Mouse (Mus musculus) left cerebral cortex, postnatal 10 days (tissue): ENCODE results near the gene Stard3nl. TPM values are rescaled to one million over a fixed set of nuclear protein-coding genes. Genes with fewer than 3 reads are reported as not detected.
"Not testable (repeated sequence)": the region's sequence is repeated elsewhere in the genome, so short reads cannot be mapped to it uniquely, and the experiment has no call there.

Experiments
- DNase-seq, 2 experiments: peaks; one replicate each; pipeline ENCODE4 v3.0.0; 2021 to 2022; ENCODE audit warnings: low spot score in 2 of 2, mixed read lengths in 1 of 2; ENCODE audit errors: extremely low spot score in 1 of 2
- intact Hi-C: fragments of 180-260 bp; cut with DNase I; formaldehyde crosslinking; loops from one replicate; pipeline ENCODE4 v1.15.1; 2025
- total RNA-seq, 2 experiments: library from RNA; stranded (reverse); gene quantifications; 2 replicates each; pipeline ENCODE4 v1.2.3; 2021

Stard3nl gene
- total RNA-seq, 2 experiments from 2014 or later: 85.7 to 94.4 TPM

DNA sequence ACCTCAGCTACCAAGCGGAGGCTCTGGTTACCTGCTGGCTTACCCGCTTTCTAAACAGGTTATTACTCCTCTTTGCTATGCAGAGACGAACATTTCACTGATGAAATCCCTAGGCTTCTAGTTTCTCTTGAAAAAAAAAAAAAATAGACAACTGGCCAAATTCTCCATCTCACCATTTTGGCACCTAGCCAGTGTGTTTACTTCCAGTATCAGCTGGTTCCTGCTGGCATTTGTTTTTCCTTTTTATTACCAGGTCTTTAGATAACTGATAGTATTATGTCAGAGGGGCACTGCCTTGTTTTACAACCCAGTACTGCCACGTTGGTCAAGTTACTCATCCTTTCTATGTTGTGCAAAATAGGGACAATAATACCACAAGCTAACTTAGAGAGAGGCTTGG, 5.3 kb downstream of the Stard3nl start:
- intact Hi-C loops: no loop called here
- DNase-seq: no peak

DNA sequence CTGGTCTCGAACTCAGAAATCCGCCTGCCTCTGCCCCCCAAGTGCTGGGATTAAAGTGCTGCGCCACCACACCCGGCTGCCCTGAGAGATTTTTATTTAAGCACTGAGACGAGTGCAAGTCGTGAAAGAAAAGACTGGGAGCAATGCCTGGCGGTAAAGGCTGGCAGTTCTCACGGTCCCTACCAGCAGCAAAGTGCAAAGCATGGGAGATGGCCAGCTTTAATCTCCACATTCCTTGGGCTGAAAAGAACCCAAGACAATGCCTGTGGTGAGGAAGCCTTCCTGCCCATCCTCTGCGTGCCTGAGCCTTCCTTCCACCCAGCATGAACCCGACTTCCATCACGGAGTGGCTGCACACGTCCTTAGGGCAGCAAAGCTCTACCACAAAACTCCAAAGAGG, 5.7 kb downstream of the Stard3nl start:
- intact Hi-C loops: no loop called here

DNA sequence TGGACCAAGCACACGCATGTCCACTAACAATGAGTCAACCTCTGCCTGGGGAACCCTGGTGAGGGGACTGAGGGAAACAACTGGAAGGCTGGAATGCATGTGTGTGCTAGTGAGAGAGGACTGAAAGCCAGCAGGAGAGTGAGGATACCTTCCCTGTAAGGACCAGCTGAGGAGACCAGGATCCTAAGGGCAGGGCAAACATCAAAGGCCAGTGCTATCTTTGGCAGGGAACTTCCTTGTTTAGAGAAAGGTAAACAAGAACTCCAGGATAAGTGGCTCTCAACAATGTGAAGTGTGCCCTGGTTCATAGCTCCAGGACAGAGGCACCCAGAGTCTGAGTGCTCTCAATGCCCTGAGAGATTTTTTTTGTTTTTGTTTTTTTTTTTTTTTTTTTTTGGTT, 6.2 kb downstream of the Stard3nl start:
- intact Hi-C loops: no loop called here
- no peak for DNase-seq

More for the DNA sequence above, 5.7 kb downstream of the Stard3nl start:
- no peak for DNase-seq

DNA sequence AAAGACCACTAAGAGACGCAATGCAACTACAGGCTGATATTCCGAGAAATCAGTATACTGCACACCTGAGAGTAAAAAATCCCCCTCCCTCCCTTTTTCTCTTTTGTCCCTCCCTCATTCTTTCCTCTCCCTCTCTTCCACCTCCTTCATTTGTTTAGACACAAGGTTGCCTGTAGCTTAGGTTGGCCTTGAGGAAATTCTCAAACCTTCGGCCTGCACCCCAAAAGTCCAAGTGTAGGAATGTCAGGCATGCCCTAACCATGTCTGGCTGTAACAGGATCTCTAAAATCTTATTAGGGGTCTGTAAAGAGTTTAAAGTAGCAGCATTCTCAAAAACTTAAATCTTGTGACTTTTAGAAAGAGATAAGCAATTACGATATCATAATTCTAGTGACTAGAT, 10.4 kb downstream of the Stard3nl start:
- no peak for DNase-seq
- intact Hi-C loops: no loop called here

DNA sequence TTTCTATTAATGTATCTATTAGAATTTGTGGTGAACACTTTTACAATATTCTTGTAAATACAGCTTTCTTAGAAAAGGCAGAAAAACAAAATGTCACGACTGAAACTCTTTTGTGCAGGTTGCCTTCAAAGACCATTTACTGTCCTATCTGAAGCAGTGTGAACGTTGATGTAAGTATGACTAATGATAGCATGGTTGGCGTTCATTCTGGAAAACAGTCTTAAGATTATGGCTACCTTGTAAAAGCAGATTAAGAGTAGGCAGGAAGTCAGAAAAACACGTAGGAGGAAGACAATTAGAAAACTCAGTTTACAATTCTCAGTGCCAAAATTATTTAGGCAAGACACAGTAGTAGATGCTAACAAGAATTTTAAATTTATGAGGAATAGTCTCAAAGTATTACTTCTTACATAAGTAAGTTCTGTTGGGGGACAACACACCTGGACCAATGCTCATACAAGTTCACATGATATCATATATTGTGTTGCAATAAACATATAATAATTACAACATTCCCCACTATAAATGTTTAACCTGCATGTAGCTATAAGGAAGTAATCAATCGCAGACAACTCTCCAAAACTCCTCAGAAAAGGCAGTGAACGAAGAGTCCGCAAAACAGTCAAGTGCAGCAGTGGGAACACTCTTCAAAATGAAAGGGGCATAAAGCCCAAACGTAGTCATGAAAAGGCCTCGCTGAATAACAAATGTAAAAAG, 14.3 kb downstream of the Stard3nl start:
- intact Hi-C loops: no loop called here
- no peak for DNase-seq

DNA sequence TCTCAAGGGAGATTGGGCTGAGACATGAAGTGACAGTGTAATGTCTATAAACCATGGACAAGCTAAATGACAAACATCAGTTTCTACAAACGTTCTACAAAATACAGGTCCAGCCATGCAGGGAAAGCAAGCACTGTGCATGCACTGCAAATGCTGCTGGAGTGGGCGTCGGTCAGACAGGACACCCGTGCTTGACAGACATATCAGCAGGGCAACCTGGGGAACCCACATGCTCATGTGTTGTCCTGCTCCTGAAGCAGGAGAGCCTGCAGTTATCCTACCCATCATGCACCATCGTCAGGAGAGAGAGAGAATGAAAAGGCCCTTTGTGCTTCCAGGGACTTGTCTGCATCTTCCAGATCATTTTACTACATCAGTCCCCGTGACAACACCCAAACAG, 16.3 kb downstream of the Stard3nl start:
- DNase-seq: no peak
- intact Hi-C loops: no loop called here

DNA sequence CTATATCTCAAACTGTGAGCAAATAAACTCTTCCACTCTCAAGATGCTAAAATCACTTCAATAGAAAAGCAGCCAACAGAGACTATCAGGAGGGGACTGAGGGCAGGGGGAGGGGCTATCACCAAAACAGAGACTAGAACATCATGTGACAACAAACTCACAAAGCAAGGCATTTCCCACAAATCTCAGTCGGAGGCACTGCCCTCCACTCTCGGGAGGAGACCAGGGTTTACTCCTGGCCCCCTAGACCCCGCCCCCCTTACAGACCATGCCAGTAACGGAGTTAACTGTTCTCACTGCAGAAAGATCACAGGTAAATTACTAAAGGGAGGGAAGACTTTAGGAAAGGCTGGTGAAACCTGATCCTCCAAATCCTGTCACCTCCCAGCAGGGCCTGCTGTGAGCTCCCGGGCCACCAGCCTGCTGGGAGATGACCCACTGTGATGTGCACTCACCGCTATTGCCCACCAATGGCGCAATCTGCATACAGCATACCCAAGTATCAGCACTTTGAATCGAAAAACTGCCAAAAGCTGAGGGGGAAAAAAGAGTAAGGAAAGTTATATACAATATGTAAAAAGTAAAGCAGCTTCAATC, 23.4 kb downstream of the Stard3nl start:
- DNase-seq: no peak
- intact Hi-C loops: no loop called here

DNA sequence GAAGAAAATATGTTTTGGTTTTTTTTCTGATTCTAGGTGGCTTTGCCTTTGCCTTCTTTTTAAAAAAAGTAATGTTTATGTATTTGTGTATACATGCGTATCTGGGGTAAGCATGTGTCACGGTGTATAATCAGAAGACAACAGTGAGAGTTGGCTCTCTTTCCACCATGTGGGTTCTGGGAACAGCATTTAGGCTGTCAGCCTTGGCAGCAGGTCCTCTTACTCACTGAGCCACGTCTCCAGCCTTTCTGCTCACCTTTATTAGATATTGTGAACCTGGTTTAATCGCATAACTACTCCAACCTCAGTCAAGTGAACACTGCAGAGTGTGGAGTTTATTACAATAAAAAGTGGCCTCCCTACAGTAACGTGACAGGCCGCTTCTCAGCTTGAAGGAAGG, 26.8 kb downstream of the Stard3nl start:
- intact Hi-C loops: loop anchor here (5.0 to 10.0 kb wide), 2 partner anchors 273 to 926 kb away; no protein-coding TSS in a partner anchor
- no peak for DNase-seq

DNA sequence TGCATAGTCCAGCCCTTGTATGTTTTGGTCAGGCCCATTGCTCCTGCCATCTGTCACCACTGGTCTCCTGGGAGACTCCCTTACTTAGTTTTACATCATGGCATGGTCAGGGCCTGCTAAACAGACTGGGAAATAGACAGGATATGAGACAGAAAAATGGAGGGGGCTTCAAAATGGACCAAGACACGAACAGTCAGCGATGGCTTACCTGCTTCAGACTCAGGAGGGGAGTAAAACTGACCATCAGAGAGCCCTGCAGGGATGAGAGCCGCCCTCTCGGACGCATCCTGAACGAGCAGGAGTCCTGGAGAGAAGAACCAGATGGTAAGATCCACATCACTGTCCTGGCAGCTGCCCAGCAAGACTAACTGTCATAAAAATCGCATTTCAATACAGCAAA, 28.1 kb downstream of the Stard3nl start:
- intact Hi-C loops: loop anchor here (5.0 to 10.0 kb wide), 2 partner anchors 275 to 927 kb away; no protein-coding TSS in a partner anchor
- DNase-seq: no peak

DNA sequence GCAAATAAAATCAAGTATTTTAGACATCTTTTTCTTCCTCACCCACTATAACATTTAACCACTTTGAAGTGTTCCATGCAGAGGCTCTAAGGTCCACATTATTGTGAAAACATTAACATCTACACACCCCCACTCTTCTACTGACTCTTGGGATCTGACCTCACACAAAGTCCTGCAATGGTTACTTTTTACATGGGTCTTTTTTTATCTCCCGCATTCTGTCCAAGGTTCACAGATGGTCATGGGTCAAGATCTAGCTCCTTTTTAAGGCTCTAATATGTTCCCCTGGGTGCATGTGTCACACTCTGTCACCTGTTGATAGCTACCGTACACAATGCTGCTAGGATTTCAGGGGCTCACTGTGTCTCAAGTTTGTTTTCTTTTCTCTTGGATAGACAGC, 28.7 kb downstream of the Stard3nl start:
- intact Hi-C loops: loop anchor here (5.0 to 10.0 kb wide), 2 partner anchors 275 to 928 kb away; no protein-coding TSS in a partner anchor
- no peak for DNase-seq

DNA sequence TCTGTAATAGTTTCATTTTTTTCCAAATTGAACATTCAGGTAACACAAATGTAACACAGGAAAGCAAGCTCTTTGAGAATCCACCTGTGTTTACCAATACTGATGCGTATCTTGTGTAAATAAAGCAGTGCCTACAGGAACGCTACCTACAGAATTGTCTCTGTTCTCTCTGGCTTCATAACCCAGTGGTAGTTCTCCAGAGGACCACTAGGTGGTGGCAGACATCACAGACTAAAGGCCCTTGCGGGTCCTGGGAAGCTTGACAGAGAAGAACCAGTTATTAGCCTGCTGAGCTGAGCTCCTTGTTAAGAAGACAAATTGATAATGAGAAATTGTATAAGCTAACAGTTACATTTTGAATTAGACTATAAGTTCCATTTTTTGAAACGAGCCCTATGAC, 30.0 kb downstream of the Stard3nl start:
- intact Hi-C loops: loop anchor here (2.0 to 10.0 kb wide), 3 partner anchors 71 to 929 kb away; no protein-coding TSS in a partner anchor
- DNase-seq: peak; percentile 53 to 62

DNA sequence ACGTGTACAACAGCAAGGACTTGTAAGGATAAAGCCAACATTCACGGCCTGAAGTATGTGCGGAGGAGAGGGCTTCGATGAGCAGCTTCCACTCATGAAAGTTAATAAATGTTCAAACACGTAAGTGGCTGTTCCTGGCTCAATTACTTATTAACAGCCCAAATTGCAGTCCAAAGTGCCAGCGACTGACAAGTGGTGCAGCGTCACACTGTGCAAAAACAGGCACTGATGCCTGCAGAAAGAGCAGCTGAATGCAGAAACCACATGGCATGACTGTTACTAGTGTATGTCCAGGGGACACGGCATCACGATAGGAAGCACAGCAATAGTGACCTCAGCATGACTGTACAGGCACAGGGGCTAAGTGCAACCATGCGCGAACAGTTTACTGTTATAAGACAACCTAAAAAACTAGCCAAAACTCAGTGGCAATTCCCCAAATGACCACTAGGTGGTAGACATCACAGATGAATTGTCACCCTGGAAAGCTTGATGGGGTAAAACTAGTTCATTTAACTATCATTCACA, 31.3 kb downstream of the Stard3nl start:
- intact Hi-C loops: loop anchor here (2.0 to 10.0 kb wide), 3 partner anchors 72 to 930 kb away; no protein-coding TSS in a partner anchor
- peak in 1 of 2 experiments; percentile 47 for DNase-seq

DNA sequence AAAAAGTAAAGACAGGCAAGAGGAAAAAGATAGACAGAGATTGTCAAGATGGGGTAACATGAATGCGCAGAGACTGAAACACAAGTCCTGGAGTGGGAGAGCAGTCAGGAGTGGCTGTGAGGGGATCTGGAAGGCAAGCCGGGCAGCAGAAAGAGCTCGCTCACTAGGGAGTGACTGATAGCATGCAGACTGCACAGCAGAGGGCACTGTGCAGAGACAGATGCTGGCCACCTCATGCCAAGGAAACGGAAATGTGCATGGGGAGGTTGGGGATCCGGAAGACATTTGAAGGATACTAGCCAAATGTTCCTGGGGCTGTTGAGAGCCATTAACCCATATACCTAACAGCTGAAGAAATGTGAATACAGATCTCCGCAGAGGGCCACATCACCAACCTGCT, 33.2 kb downstream of the Stard3nl start:
- DNase-seq: no peak
- intact Hi-C loops: loop anchor here (5.0 to 10.0 kb wide), 2 partner anchors 320 to 932 kb away; no protein-coding TSS in a partner anchor

DNA sequence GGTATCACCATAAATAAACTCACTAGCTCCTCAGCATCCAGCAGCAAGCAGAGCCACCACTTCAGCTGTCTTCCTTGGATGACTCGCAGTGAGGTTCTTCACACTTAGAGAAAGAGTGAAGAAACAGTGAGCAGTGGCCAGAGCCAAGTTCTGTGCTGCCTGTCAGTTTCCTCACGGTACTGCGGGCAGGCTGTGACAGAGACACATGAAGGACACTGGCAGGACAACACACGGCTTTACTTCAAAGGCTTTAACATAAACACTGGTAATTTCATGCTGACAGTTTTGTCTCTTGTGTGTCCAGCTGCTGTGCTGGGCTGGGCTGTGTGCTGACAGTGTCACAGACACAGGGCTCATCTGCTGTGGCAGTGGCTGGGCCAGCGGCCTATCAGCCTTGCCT, 37.6 kb downstream of the Stard3nl start:
- intact Hi-C loops: loop anchor here (10.0 kb wide), 1 partner anchor 183 kb away; no protein-coding TSS in a partner anchor
- DNase-seq: no peak

DNA sequence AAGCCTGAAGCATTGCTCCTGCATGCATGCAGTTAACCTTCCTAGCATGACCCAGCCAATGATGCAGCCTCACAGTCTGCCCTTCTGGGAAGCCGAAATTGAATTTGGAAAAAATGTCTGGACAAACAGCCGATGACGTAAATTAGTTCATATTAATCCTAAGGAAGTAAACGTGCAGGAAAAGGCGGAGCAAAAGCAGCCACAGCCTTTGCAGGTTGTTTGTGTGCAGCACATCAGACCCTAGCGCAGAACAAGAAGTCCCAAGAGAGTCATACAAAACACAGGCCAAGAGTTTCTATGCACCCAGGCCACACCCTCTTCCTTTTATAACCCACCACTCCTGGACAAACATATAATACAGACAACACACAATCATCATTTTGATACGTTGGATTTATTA, 38.3 kb downstream of the Stard3nl start:
- DNase-seq: no peak
- intact Hi-C loops: loop anchor here (10.0 kb wide), 1 partner anchor 182 kb away; no protein-coding TSS in a partner anchor

DNA sequence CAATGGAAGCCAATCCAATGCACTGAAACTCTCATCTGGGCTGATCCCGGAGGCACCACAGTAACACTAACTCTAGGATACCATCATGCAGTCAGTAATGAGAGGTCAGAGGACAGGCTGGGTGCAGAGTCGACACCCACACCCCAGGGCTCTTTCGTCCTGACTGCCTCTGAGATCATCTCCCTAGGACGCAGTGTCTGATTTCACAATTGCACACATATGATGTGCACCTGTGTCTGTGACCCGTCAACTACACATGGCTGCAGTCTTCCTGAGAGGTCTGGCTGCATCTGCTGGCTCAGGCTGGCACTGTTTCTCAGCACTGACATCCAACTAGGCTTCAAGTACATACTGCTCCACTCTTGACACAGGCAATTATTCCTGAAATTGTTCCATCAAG, 38.9 kb downstream of the Stard3nl start:
- no peak for DNase-seq
- intact Hi-C loops: loop anchor here (10.0 kb wide), 1 partner anchor 182 kb away; no protein-coding TSS in a partner anchor

DNA sequence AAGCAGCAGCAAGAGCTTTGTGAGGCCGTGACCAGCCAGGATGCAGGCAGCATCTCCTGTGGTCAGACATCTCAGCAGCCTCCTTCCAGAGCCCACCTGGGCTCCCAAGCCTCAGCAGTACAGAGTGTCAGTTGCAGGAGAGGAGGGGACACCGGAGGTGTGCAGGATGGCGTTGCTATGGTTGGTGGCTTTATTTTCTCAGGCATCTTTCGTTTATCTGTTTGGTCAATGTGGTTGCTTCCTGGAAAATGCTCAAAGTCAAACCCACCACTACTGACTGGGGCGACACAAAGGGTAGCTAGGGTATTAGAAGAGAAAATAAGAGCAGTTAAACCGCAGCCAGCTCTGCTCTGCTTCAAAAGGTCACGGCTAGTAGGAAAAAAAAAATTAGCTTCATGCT, 39.5 kb downstream of the Stard3nl start:
- no peak for DNase-seq
- intact Hi-C loops: loop anchor here (10.0 kb wide), 1 partner anchor 181 kb away; no protein-coding TSS in a partner anchor

DNA sequence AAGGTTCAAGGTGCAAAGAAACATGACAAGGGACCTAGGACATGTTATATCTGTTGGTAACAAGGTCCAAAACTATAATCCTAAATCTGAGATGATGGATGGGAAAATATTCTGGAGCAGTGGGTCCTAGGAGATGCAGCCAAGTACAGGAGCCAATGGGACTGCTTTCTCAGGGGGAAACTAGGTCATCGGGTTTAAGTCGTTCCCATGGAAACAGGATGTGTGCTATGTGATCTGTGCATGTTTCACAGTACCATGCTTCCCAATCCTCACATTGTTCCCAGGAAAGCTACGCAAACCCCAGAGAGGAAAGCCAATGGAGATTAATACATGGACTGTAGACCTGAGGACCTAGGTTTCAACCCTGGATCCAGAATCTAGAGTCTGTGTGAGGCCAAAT, 42.8 kb downstream of the Stard3nl start:
- no peak for DNase-seq
- intact Hi-C loops: loop anchor here (10.0 kb wide), 1 partner anchor 178 kb away; no protein-coding TSS in a partner anchor

DNA sequence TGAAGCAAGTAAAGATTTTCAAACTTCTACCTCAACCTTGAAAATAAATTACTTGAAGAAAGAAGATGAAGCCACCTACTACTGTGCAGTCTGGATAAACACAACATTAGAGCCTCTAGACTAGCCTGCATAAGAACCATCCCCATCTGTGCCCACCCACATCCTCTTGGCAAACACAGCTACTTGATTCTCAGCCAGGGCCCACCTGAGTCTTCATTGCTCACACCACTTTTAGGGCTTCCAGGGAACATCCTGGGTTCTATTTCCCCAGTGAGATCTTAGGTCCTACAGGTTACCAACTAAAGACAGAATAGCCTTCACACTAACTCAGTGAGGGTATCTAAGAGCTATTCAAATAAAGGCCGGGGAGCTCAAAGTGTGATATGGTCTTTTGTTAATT, 55.2 kb downstream of the Stard3nl start:
- DNase-seq, intact Hi-C loops: not testable (repeated sequence)

DNA sequence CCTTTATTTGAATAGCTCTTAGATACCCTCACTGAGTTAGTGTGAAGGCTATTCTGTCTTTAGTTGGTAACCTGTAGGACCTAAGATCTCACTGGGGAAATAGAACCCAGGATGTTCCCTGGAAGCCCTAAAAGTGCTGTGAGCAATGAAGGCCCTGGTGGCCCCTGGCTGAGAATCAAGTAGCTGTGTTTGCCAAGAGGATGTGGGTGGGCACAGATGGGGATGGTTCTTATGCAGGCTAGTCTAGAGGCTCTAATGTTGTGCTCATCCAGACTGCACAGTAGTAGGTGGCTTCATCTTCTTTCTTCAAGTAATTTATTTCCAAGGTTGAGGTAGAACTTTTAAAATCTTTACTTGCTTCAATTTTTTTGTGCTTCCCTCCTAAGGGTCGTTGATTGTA, 59.3 kb downstream of the Stard3nl start:
- intact Hi-C loops: not testable (repeated sequence)

More for the DNA sequence above, 59.3 kb downstream of the Stard3nl start:
- DNase-seq: not testable (repeated sequence)
